Mouse (Mus musculus): ENCODE results near the gene Smyd3. TPM values are rescaled to one million over a fixed set of nuclear protein-coding genes. Genes with fewer than 3 reads are reported as not detected.

Gene Smyd3
- polyA plus RNA-seq, 1 experiment from 2014 or later: 26.3 TPM

DNA sequence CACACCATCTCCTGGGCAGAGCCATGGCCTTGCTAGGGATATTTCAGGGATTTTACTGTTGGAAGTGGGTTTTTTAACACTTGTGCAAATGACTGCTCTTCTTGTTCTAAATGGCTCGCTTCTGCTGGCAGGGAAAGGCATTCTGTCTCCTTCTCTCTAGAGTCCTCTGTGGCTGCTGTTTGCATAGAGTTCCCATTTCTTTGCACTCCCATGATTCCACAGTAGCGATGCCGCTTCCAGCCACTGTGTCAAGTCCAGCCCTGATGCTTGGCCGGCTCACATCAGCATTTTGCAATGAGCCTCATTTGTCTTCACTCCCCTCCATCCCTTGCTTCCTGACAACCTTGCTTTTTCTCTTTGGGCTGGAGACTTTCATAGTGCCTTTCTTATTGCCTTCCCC is 528.4 kb downstream of the Smyd3 start:
- no peak for DNase-seq (ENCODE audit: low spot score)
- Histone ChIP-seq H3K4me3 (ENCODE audit: low read depth, low read length) (no peak overlapping the region), H3K27ac (replicated peaks; ENCODE audit: low read depth, low read length) (no peak overlapping the region), H3K9me3 (replicated peaks; ENCODE audit: control insufficient read depth, low read length) (no peaks in the 10 kb centered on the region), H3K4me1 (ENCODE audit: control insufficient read depth, insufficient read depth, low read length) (no peaks in the 10 kb centered on the region), H3K27me3 (ENCODE audit: control insufficient read depth, insufficient read depth, low read length) (no peaks in the 10 kb centered on the region), H3K9ac (replicated peaks; ENCODE audit: low read length) (no peak overlapping the region), H3K36me3 (replicated peaks; ENCODE audit: control insufficient read depth, insufficient read depth, low read depth, low read length) (no peaks in the 10 kb centered on the region), H3K4me2 (ENCODE audit: low read depth, low read length) (no peak overlapping the region)
- 88% methylated on average over 4 of the region's 4 CpGs for WGBS
- no peak for ATAC-seq (replicated peaks; ENCODE audit: insufficient number of reproducible peaks, low FRiP score, low TSS enrichment, low read depth)

DNA sequence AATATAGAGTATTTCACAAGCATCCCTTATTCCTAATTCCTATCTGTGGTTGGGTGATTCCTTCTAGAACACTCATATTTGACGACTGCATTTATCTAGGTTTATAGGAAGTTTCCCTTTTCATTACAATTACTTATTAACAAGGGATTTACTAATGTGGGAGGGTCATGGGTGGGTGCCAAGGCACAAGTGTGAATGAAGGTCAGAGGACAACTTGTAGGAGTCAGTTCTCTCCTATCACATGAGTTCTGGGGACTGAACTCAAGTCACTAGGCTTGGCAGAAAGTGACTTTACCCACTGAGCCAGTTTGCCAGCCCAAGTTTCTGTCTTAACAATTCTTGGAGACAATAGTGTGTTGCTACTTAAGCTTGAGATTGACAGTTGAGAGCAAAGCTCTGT is 529.7 kb downstream of the Smyd3 start:
- 86% methylated on average over 1 of the region's 1 CpGs for WGBS
- Histone ChIP-seq H3K9me3 (replicated peaks; ENCODE audit: control insufficient read depth, low read length) (no peaks in the 10 kb centered on the region), H3K9ac (replicated peaks; ENCODE audit: low read length) (no peak overlapping the region), H3K4me1 (ENCODE audit: control insufficient read depth, insufficient read depth, low read length) (no peaks in the 10 kb centered on the region), H3K4me2 (ENCODE audit: low read depth, low read length) (no peak overlapping the region), H3K27me3 (ENCODE audit: control insufficient read depth, insufficient read depth, low read length) (no peaks in the 10 kb centered on the region), H3K27ac (replicated peaks; ENCODE audit: low read depth, low read length) (no peak overlapping the region), H3K36me3 (replicated peaks; ENCODE audit: control insufficient read depth, insufficient read depth, low read depth, low read length) (no peaks in the 10 kb centered on the region), H3K4me3 (ENCODE audit: low read depth, low read length) (no peak overlapping the region)
- DNase-seq (ENCODE audit: low spot score) (no peak), ATAC-seq (replicated peaks; ENCODE audit: insufficient number of reproducible peaks, low FRiP score, low TSS enrichment, low read depth) (no peak)

DNA sequence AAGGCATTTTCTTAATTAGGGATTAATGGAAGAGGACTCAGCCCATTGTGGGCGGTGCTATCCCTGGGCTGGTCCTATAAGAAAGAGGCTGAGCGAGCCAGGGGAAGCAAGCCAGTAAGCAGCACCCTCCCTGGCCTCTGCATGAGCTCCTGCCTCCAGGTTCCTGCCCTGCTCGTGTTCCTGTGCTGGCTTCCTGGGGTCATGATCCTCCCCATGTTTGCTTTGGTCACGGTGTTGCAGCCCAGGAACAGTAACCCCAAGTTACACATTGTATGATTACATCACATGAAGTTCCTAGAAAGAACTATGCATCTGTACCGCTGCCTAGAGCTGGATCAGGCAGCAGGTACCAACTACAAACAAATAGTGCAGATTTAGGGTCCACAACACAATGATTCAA is 536.2 kb downstream of the Smyd3 start:
- no peaks in the 10 kb centered on the region for H3K9me3 ChIP-seq (replicated peaks; ENCODE audit: control insufficient read depth, low read length)
- H3K9ac ChIP-seq (replicated peaks; ENCODE audit: low read length): no peak overlapping the region
- no peaks in the 10 kb centered on the region for H3K27me3 ChIP-seq (ENCODE audit: control insufficient read depth, insufficient read depth, low read length)
- peaks cover 3% of the 10 kb centered on the region for H3K4me1 ChIP-seq (ENCODE audit: control insufficient read depth, insufficient read depth, low read length)
- no peak for ATAC-seq (replicated peaks; ENCODE audit: insufficient number of reproducible peaks, low FRiP score, low TSS enrichment, low read depth)
- H3K4me2 ChIP-seq (ENCODE audit: low read depth, low read length): no peak overlapping the region
- DNase-seq (ENCODE audit: low spot score): no peak
- no peak overlapping the region for H3K4me3 ChIP-seq (ENCODE audit: low read depth, low read length)
- no peak overlapping the region for H3K27ac ChIP-seq (replicated peaks; ENCODE audit: low read depth, low read length)
- no peaks in the 10 kb centered on the region for H3K36me3 ChIP-seq (replicated peaks; ENCODE audit: control insufficient read depth, insufficient read depth, low read depth, low read length)
- 66% methylated on average over 5 of the region's 5 CpGs for WGBS

DNA sequence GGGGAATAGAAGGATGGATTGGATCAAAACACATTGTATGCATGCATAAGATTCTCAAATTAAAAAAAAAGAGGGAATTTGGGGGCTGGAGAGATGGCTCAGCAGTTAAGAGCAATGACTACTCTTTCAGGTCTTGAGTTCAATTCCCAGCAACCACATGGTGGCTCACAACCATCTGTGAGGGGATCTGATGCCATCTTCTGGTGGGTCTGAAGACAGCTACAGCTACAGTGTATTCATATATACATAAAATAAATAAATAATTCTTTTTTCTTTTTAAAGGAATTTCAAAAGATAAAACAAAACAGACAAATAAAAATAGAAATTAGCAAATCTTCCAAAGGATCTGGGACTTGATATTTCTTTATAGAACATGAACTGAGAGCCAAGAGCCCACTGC is 537.7 kb downstream of the Smyd3 start:
- Histone ChIP-seq H3K27me3 (ENCODE audit: control insufficient read depth, insufficient read depth, low read length) (no peaks in the 10 kb centered on the region), H3K27ac (replicated peaks; ENCODE audit: low read depth, low read length) (no peak overlapping the region; the same call in 1 of the 2 replicates), H3K4me1 (ENCODE audit: control insufficient read depth, insufficient read depth, low read length) (peaks cover 3% of the 10 kb centered on the region), H3K4me3 (ENCODE audit: low read depth, low read length) (no peak overlapping the region), H3K9me3 (replicated peaks; ENCODE audit: control insufficient read depth, low read length) (no peaks in the 10 kb centered on the region), H3K36me3 (replicated peaks; ENCODE audit: control insufficient read depth, insufficient read depth, low read depth, low read length) (no peaks in the 10 kb centered on the region), H3K9ac (replicated peaks; ENCODE audit: low read length) (no peak overlapping the region), H3K4me2 (ENCODE audit: low read depth, low read length) (no peak overlapping the region)
- DNase-seq (ENCODE audit: low spot score) (no peak), ATAC-seq (replicated peaks; ENCODE audit: insufficient number of reproducible peaks, low FRiP score, low TSS enrichment, low read depth) (no peak)

DNA sequence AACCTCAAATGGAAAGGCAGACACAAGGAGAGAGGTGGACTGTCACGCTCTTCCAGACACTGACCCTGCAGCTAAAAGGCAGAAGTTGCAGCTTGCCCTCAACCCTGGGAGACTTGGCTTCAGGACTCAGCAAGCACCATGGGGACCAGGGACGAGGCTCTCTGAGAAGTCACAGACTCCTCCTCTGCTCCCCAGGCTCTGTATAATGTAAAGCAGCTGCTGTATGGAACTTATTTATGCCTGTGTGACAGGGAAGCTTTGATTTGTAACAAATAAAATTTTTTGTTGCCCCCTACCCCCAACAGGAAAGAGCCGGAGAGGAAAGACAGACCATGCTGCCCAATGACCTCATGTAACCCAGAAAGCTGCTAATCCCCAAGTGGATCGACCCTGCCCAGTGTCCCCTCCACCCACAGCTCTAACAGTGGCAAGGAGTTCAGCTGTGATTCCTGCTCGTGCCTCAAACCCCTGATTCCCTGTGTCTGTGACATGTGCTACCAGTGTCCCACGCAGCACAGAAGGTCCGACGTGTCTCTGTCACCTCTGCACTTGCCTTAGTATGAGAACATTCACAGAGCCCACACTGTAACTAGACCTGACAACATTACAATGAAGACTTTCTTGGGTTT is 539.1 kb downstream of the Smyd3 start:
- Histone ChIP-seq H3K4me2 (ENCODE audit: low read depth, low read length) (no peak overlapping the region), H3K9me3 (replicated peaks; ENCODE audit: control insufficient read depth, low read length) (no peaks in the 10 kb centered on the region), H3K4me3 (ENCODE audit: low read depth, low read length) (no peak overlapping the region), H3K4me1 (ENCODE audit: control insufficient read depth, insufficient read depth, low read length) (peaks cover 3% of the 10 kb centered on the region), H3K9ac (replicated peaks; ENCODE audit: low read length) (no peak overlapping the region), H3K27me3 (ENCODE audit: control insufficient read depth, insufficient read depth, low read length) (no peaks in the 10 kb centered on the region), H3K36me3 (replicated peaks; ENCODE audit: control insufficient read depth, insufficient read depth, low read depth, low read length) (no peaks in the 10 kb centered on the region), H3K27ac (replicated peaks; ENCODE audit: low read depth, low read length) (no peak overlapping the region)
- ATAC-seq (replicated peaks; ENCODE audit: insufficient number of reproducible peaks, low FRiP score, low TSS enrichment, low read depth) (peak; percentile 41), DNase-seq (ENCODE audit: low spot score) (peak; percentile 70)
- WGBS: 34% methylated on average over 8 of the region's 8 CpGs

DNA sequence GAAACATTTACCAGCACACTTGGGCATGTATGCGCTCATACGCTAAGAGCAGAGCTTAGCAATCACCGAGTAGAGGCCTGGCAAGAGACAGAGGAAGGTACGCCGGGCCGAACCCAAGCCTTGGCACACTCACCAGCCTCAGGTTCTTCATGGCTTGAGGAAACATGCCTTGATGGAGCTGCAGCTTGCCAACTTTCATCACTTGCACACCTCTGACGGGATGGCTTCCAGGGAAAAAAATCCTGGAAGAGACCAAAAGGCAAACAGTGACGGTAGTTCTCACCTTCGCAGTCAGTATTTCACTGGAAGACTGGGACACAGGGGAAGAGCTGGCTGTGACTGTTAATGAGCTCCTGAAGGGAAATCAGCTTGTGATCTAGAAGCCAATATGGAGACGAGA is 545.8 kb downstream of the Smyd3 start:
- H3K27me3 ChIP-seq (ENCODE audit: control insufficient read depth, insufficient read depth, low read length): no peaks in the 10 kb centered on the region
- H3K27ac ChIP-seq (replicated peaks; ENCODE audit: low read depth, low read length): no peak overlapping the region
- no peaks in the 10 kb centered on the region for H3K9me3 ChIP-seq (replicated peaks; ENCODE audit: control insufficient read depth, low read length)
- no peak overlapping the region for H3K9ac ChIP-seq (replicated peaks; ENCODE audit: low read length)
- ATAC-seq (replicated peaks; ENCODE audit: insufficient number of reproducible peaks, low FRiP score, low TSS enrichment, low read depth) (no peak), DNase-seq (ENCODE audit: low spot score) (no peak)
- H3K36me3 ChIP-seq (replicated peaks; ENCODE audit: control insufficient read depth, insufficient read depth, low read depth, low read length): no peaks in the 10 kb centered on the region
- H3K4me1 ChIP-seq (ENCODE audit: control insufficient read depth, insufficient read depth, low read length): no peaks in the 10 kb centered on the region
- no peak overlapping the region for H3K4me3 ChIP-seq (ENCODE audit: low read depth, low read length)
- 89% methylated on average over 10 of the region's 10 CpGs for WGBS
- H3K4me2 ChIP-seq (ENCODE audit: low read depth, low read length): no peak overlapping the region

DNA sequence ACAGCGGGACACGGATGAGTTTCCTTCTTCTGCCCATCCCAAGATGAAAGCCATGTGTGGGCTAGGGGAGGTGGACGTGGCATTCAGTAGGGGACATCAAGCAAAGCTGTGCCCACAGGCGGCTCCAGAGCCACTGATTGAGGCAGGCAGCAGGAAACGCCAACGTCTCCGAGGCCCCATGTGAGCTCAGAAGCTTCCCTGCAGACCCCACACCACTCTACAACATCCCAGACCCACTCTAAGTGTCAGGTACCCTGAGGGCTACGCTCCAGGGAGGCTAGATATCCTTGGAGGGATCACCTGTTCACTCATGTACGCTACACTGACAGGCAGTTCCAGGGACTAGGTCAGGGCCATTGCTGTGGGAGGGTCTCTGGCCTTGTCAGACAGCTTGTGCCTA is 556.2 kb downstream of the Smyd3 start:
- Histone ChIP-seq H3K4me3 (ENCODE audit: low read depth, low read length) (no peak overlapping the region), H3K4me2 (ENCODE audit: low read depth, low read length) (no peak overlapping the region), H3K4me1 (ENCODE audit: control insufficient read depth, insufficient read depth, low read length) (no peaks in the 10 kb centered on the region; the same call in 1 of the 2 replicates), H3K9ac (replicated peaks; ENCODE audit: low read length) (no peak overlapping the region), H3K27ac (replicated peaks; ENCODE audit: low read depth, low read length) (no peak overlapping the region), H3K27me3 (ENCODE audit: control insufficient read depth, insufficient read depth, low read length) (no peaks in the 10 kb centered on the region), H3K9me3 (replicated peaks; ENCODE audit: control insufficient read depth, low read length) (no peaks in the 10 kb centered on the region), H3K36me3 (replicated peaks; ENCODE audit: control insufficient read depth, insufficient read depth, low read depth, low read length) (no peaks in the 10 kb centered on the region)
- ATAC-seq (replicated peaks; ENCODE audit: insufficient number of reproducible peaks, low FRiP score, low TSS enrichment, low read depth) (no peak), DNase-seq (ENCODE audit: low spot score) (no peak)
- WGBS: 71% methylated on average over 9 of the region's 9 CpGs

DNA sequence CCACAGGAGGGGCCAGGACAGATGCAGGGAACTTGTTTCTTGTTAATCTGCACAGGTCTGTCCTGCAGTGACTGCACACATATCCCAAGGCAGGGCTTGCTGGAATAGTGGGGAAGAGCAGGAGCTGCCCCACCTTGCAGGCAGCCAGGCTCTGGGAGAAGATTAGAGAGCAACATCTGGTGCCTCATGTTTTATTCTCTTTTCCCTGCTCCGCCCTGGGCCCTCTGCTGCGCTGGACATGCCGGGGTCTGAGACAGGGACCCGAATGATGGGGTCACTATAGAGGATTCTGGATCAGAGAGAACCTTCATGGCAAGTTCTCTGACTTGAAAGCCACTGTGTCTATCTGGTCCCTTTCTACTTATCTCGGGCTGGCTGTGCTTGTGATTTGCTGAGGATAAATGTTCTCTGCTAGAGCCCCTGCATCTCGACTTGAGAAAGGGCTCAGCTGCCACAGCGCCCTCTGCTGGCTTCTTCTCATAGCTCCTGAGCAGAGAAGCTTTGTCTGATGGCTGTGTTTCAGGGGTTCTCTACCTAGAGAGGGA is 557.8 kb downstream of the Smyd3 start:
- H3K27ac ChIP-seq (replicated peaks; ENCODE audit: low read depth, low read length): no peak overlapping the region
- H3K4me3 ChIP-seq (ENCODE audit: low read depth, low read length): no peak overlapping the region
- H3K9me3 ChIP-seq (replicated peaks; ENCODE audit: control insufficient read depth, low read length): no peaks in the 10 kb centered on the region
- H3K4me1 ChIP-seq (ENCODE audit: control insufficient read depth, insufficient read depth, low read length): no peaks in the 10 kb centered on the region; the same call in 1 of the 2 replicates
- peak; percentile 92 for DNase-seq (ENCODE audit: low spot score)
- no peaks in the 10 kb centered on the region for H3K36me3 ChIP-seq (replicated peaks; ENCODE audit: control insufficient read depth, insufficient read depth, low read depth, low read length)
- H3K9ac ChIP-seq (replicated peaks; ENCODE audit: low read length): 0 out of 2 replicates have a peak overlapping the region, but pooled peaks have one; percentile 30
- no peaks in the 10 kb centered on the region for H3K27me3 ChIP-seq (ENCODE audit: control insufficient read depth, insufficient read depth, low read length)
- ATAC-seq (replicated peaks; ENCODE audit: insufficient number of reproducible peaks, low FRiP score, low TSS enrichment, low read depth): peak; percentile 77
- 52% methylated on average over 7 of the region's 7 CpGs for WGBS
- no peak overlapping the region for H3K4me2 ChIP-seq (ENCODE audit: low read depth, low read length)
